Mouse (Mus musculus) thymus, adult 18-20 months (tissue): Measurements from ENCODE around the gene Apaf1.

Source experiments
- DNase-seq, 2 experiments: peaks; one replicate each; pipeline ENCODE4 v3.0.0; 2022; ENCODE audit warnings: mixed read lengths in 2 of 2

Gene Apaf1

DNA sequence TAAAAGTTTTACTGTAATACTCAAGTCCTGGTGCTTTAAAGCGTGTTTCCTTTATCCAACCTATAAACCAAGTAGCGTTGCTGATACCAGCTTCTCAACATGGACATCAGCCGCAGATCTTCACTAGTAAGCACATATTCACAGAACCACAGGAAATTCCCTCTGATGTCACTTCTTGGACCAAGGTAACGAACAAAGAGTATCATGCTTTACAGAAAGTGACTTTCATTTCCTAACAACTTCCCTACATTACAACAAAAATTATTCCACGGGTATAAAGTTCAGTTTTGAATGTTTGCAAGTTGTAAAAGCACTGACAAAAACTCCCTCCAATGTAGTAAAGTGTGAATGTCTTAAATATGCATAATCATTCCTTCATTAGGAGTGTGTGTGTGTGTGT is 2.0 kb downstream of the Apaf1 start:
- no peak for DNase-seq

DNA sequence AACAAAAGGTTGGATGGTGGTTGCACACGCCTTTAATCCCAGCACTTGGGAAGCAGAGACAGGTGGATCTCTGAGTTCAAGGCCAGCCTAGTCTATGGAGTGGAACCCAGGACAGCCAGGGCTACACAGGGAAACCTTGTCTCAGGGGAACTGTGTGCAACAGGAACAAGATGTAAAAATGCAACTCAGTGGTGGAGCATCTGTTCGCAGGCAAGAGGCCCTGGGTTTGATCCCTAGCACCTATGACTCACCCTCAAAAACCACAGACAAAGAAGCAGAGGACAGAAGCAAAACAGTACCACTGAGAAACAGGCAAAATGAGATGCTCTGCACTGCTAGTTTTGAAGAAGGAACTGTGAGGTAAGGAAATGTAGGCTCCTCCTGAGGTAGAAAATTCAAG is 5.9 kb downstream of the Apaf1 start:
- no peak for DNase-seq

- DNase-seq, result no peak
Measured at GRCm38 (mm10) chr10:91073345-91073744, 9.2 kb downstream of the Apaf1 start.

GRCm38 (mm10) chr10:91071768-91072167 is 10.8 kb downstream of the Apaf1 start:
- DNase-seq, result no peak

GRCm38 (mm10) chr10:91062355-91062754 is 20.2 kb downstream of the Apaf1 start:
- DNase-seq, result no peak

DNA sequence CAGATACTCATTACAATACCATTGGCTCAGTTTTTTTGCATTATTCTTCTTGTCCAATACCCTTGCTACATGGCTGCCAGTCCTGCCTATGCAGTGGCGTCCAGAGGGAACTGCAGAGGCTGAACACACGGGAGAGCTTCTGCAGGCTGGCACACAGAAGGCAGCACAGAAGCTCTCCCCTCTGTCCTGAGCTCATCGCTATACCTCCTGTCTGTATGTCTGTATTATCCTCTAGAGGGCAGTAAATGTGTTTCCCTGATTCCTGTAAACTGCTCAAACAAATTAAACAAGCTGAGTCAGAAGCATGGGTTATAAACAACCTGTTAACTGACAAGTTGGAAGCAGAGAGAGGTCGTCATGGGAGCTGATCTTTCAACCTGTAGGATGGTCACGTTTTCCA is 21.8 kb downstream of the Apaf1 start:
- DNase-seq, result no peak

GRCm38 (mm10) chr10:91052734-91053133 is 29.8 kb downstream of the Apaf1 start:
- no peak for DNase-seq

DNA sequence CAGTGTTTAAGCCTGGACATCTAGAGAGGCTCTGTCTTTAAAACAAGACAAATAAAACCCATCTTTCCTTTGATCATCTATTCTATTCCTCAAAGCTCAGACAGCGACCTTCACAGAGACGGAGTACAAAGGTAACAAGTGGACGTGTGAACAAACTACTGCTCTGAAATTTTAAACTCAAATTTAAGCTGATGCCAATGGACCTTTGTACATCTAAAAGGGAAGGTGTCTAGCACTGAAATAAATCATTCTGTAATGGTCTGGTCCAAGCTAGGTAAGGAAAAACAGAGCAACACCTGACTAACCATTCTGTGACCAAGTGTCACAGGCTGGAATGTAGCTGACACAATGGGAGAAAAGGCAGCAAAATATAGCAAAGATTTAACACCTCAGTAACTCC is 31.4 kb downstream of the Apaf1 start:
- no peak for DNase-seq

DNA sequence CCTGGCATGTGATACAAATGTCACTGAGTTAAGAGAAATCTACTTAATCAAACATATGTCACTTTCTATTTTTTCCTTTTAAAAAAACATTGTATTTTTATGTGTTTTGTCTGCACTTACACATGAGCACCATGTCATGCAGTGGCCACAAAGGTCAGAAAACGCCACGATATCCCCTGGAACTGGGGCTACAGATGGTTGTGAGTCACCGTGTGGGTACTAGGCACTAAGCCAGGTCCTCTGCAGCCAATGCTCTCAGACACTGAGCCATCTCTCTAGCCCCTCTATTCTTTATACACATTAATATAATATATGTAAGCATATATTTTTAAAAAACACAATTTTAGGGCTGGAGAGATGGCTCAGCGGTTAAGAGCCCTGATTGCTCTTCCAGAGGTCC is 32.9 kb downstream of the Apaf1 start:
- DNase-seq, result no peak

GRCm38 (mm10) chr10:91033942-91034341 is 48.6 kb downstream of the Apaf1 start:
- peak; percentile 17 to 23 for DNase-seq

GRCm38 (mm10) chr10:91032399-91032798 is 50.2 kb downstream of the Apaf1 start:
- DNase-seq, result peak; percentile 25 to 41

- no peak for DNase-seq
Measured at GRCm38 (mm10) chr10:91031176-91031575, 51.4 kb downstream of the Apaf1 start.

- DNase-seq, result no peak
Measured at GRCm38 (mm10) chr10:91029002-91029539, 53.5 kb downstream of the Apaf1 start.

DNA sequence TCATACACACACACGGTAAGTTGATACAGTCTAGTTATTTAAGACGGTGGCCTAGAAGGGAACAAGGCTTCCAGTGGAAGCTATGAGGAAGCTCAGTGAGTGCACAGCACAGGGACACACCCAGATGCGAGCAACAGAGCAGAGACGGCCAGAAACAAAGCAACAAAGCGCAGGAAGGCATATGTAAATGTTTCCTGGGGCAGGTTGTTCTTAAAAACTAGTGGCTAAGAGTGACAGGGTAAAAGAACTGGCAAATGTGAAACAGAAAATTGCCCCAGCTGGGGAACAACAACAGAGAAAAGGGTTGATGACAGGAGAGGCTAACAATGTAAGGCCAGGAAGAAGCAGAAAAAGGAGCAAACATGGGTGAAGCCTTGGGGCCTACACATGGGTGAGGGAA is 54.6 kb downstream of the Apaf1 start:
- no peak for DNase-seq

DNA sequence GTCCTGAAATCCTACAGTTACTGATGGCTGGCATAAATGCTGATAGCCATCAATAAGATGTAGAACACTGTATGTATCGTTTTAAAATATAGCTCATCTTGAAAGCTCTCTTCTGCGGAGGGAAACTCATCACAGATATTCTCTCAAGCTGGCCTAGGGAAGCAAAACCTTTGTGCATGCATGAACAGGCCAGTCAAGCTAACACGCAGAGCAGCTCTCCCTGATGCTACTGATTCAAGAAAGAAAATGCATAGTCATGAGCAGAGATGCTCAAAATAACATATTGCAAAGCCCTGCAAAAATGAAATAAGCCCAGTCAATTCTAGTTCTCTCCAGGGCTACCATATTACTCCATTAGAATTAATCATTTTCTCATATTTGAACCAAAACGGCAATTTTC is 55.1 kb downstream of the Apaf1 start:
- no peak for DNase-seq

DNA sequence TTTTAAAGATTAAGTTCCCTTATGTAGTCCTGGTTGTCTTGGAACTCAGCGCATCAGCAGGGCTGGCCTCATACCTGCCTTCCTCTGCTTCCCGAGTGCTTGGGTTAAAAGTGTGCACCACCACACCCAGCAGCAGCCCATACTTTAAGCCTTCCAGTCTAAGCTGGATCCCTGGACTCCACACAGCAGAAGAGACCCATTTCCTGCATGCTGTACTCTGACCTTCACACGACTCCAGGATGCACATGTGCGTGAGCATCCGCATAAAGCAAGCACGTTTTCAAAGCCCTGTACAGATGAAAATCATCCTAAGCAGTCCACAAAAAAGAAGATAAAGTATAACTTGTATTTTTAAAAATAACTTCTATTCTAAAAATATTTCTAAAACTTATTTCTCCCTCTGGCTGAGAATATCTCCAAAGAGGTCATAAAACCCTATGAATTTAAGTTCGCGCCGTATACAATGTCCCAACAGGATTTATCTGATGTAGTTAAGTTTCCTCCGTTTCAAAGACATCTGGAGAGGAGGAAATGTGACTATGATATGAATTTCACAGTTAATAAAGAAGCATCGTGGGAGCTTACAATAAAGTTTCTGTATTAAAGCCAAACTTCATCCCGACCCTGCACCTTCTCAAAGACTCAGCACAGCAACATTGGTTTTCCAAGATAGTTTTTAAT is 76.6 kb downstream of the Apaf1 start:
- no peak for DNase-seq

- DNase-seq, result no peak
Measured at GRCm38 (mm10) chr10:91001421-91001820, 81.1 kb downstream of the Apaf1 start.

DNA sequence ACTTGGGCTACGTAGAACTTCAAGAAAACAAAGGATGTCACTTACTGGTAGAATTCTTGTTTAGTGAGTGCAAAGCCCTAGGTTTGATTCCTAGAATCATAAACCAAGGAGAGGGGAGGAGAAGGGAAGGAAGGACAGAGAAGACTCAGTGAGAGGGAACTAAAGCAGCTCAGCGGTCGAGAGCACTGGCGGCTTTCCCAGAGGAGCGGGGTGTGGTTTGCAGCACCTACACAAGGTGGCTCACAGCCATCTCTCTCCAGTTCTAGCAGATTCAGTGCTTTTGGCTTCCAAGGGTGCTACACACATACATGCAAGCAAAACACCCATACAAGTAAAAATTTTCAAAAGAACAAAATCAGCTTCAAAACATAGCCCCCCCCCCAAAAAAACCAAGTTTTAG is 82.7 kb downstream of the Apaf1 start:
- DNase-seq, result no peak

- no peak for DNase-seq
Measured at GRCm38 (mm10) chr10:90993869-90994268, 88.7 kb downstream of the Apaf1 start.

- no peak for DNase-seq
Measured at GRCm38 (mm10) chr10:90992237-90992636, 90.3 kb downstream of the Apaf1 start.

GRCm38 (mm10) chr10:90990340-90990739 is 92.2 kb downstream of the Apaf1 start:
- DNase-seq, result no peak

DNA sequence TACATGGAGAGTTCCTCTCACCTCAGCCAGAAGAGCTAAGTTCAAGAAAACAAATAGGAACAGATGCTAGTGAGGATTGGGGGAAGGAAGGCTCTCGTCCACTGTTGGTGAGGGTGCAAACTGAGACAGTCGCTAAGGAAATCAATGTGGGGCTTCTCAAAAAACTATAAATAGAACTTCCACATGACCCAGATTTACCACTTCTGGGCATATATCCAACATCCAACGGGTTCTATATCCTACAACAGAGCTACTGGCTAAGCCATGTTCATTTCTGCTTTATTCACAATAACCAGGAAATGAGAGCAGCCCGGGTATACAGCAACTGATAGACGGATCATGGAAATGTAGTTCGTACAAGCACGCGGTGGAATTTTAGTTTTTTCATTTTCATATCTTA is 99.5 kb downstream of the Apaf1 start:
- DNase-seq, result no peak

- no peak for DNase-seq
Measured at GRCm38 (mm10) chr10:90981811-90982210, 100.8 kb downstream of the Apaf1 start.

DNA sequence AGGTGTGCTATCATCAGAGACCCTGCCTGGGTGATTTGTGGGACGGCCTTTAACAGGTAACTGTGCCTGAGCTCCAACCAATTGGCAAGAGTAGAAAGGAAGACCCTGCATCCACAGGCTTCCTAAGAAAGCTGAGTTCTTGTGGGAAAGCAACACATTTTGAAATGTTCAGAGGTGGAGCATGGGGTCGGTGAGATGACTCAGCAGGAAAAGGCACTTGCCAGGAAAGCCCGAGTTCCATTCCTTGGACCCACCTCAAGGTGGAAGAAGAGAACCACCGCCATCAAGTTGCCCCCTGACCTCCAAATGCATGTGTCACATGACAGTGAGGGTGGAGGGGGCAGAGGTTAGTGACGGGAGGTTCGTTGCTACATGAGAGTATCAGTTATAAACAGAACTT is 108.1 kb downstream of the Apaf1 start:
- DNase-seq, result no peak

- no peak for DNase-seq
Measured at GRCm38 (mm10) chr10:90974084-90974483, 108.5 kb downstream of the Apaf1 start.
